Mouse (Mus musculus) myocyte (in vitro differentiated cells): ENCODE data around the gene Cox8b. TPM values are rescaled to one million over a fixed set of nuclear protein-coding genes. Genes with fewer than 3 reads are reported as not detected.
"Not testable (repeated sequence)": the region's sequence is repeated elsewhere in the genome, so short reads cannot be mapped to it uniquely, and the experiment has no call there.

ENCODE experiments used
- H3K27me3 ChIP-seq: one replicate; pipeline ENCODE4 v1.6.1; 2011; ENCODE audit not compliant: control insufficient read depth, insufficient read depth, insufficient read length
- H3K36me3 ChIP-seq: one replicate; pipeline ENCODE4 v1.6.1; 2011; ENCODE audit not compliant: control insufficient read depth, insufficient read depth
- H3K4me2 ChIP-seq: one replicate; pipeline ENCODE4 v1.6.1; 2011; ENCODE audit warnings: low read depth, control low read depth
- H3K4me3 ChIP-seq: one replicate; pipeline ENCODE4 v1.5.1; 2011; ENCODE audit warnings: mild to moderate bottlenecking, control low read depth, moderate library complexity
- H3K79me2 ChIP-seq: one replicate; pipeline ENCODE4 v1.6.1; 2011; ENCODE audit not compliant: control insufficient read depth, insufficient read depth
- H3ac ChIP-seq: one replicate; pipeline ENCODE4 v1.6.1; 2011; ENCODE audit not compliant: control insufficient read depth, insufficient read length
- CEBPB ChIP-seq: IDR thresholded peaks from 2 replicates; pipeline ENCODE4 v1.6.1; 2011; ENCODE audit warnings: mild to moderate bottlenecking, moderate library complexity; ENCODE audit not compliant: poor library complexity, insufficient read depth, severe bottlenecking
- E2F4 ChIP-seq: IDR thresholded peaks from one replicate; pipeline ENCODE4 v1.6.1; 2011; ENCODE audit warnings: mild to moderate bottlenecking, control low read depth, moderate library complexity; ENCODE audit not compliant: insufficient read depth
- MAX ChIP-seq: IDR thresholded peaks from one replicate; pipeline ENCODE4 v1.6.1; 2011; ENCODE audit warnings: low read depth, mild to moderate bottlenecking, control low read depth
- MYOD1 ChIP-seq, 3 experiments: IDR thresholded peaks; one replicate each; pipeline ENCODE4 v1.6.1; 2011; ENCODE audit warnings: control low read depth in 2 of 3, low read depth in 2 of 3, mild to moderate bottlenecking in 2 of 3, moderate library complexity in 1 of 3; ENCODE audit not compliant: insufficient read length in 2 of 3, control insufficient read depth in 1 of 3
- MYOG ChIP-seq, 3 experiments: IDR thresholded peaks; one replicate each; pipeline ENCODE4 v1.6.1; 2011; ENCODE audit warnings: control low read depth in 2 of 3, low read depth in 2 of 3, mild to moderate bottlenecking in 2 of 3; ENCODE audit not compliant: insufficient read length in 2 of 3, control insufficient read depth in 1 of 3, insufficient read depth in 1 of 3
- POLR2A ChIP-seq: IDR thresholded peaks from one replicate; pipeline ENCODE4 v1.6.1; 2011; ENCODE audit warnings: low read depth, mild to moderate bottlenecking, control low read depth, moderate library complexity; ENCODE audit not compliant: insufficient read length
- POLR2AphosphoS2 ChIP-seq: IDR thresholded peaks from one replicate; pipeline ENCODE4 v1.6.1; 2011; ENCODE audit warnings: low read depth, control low read depth; ENCODE audit not compliant: insufficient read length
- REST ChIP-seq: IDR thresholded peaks from one replicate; pipeline ENCODE4 v1.6.1; 2011; ENCODE audit warnings: mild to moderate bottlenecking, control low read depth, moderate library complexity; ENCODE audit not compliant: insufficient read depth, insufficient read length
- SRF ChIP-seq: IDR thresholded peaks from one replicate; pipeline ENCODE4 v1.6.1; 2011; ENCODE audit warnings: low read depth; ENCODE audit not compliant: control insufficient read depth, insufficient read length
- TCF12 ChIP-seq: IDR thresholded peaks from one replicate; pipeline ENCODE4 v1.6.1; 2011; ENCODE audit warnings: mild to moderate bottlenecking, control low read depth; ENCODE audit not compliant: poor library complexity, insufficient read depth, severe bottlenecking
- TCF3 ChIP-seq: IDR thresholded peaks from one replicate; pipeline ENCODE4 v1.6.1; 2011; ENCODE audit warnings: low read depth, control low read depth; ENCODE audit not compliant: insufficient read length
- USF1 ChIP-seq: IDR thresholded peaks from one replicate; pipeline ENCODE4 v1.6.1; 2011; ENCODE audit warnings: low read depth, mild to moderate bottlenecking, control low read depth, moderate library complexity
- polyA plus RNA-seq: library from polyadenylated mRNA; unstranded; fragments of >200 nt; fragmentation: generic; extraction: Trizol; gene quantifications from one replicate; pipeline ENCODE4 v1.2.1, GENCODE M21; 2012; ENCODE audit warnings: missing spikeins

Cox8b gene
- polyA plus RNA-seq, 1 experiment: 534 TPM

- H3ac ChIP-seq: no peak overlapping the region
Observed at GRCm38 (mm10) chr7:140902036-140902875, 2.0 kb upstream of the Cox8b start.

GRCm38 (mm10) chr7:140899121-140899520 lies 1.1 kb downstream of the Cox8b start:
- no peaks in the 10 kb centered on the region for H3K27me3 ChIP-seq
- H3K79me2 ChIP-seq: no peaks in the 10 kb centered on the region
- H3K4me2 ChIP-seq: peak overlapping the region; percentile 61
- no peak overlapping the region for H3ac ChIP-seq
- peaks cover 18% of the 10 kb centered on the region for H3K36me3 ChIP-seq
- TF ChIP-seq MYOD1 (IDR thresholded peaks at IDR 0.05; ENCODE audit: control insufficient read depth in 1 of 3, insufficient read length in 2 of 3, low read depth in 2 of 3) (no peak), TCF3 (no peak), MAX (no peak), POLR2AphosphoS2 (no peak), SRF (no peak), CEBPB (no peak), E2F4 (no peak), TCF12 (no peak), POLR2A (no peak), MYOG (IDR thresholded peaks at IDR 0.05; ENCODE audit: control insufficient read depth in 1 of 3, insufficient read depth in 1 of 3, insufficient read length in 2 of 3, low read depth in 2 of 3) (no peak), USF1 (no peak), REST (no peak)
- H3K4me3 ChIP-seq: peak overlapping the region; percentile 28

More at GRCm38 (mm10) chr7:140902036-140902875, 2.0 kb upstream of the Cox8b start:
- Histone ChIP-seq H3K36me3 (peaks cover 7% of the 10 kb centered on the region), H3K79me2 (no peaks in the 10 kb centered on the region), H3K27me3 (no peaks in the 10 kb centered on the region), H3K4me2 (no peak overlapping the region), H3K4me3 (no peak overlapping the region)
- TF ChIP-seq MYOG (IDR thresholded peaks at IDR 0.05; ENCODE audit: control insufficient read depth in 1 of 3, insufficient read depth in 1 of 3, insufficient read length in 2 of 3, low read depth in 2 of 3) (no peak), REST (no peak), POLR2AphosphoS2 (no peak), CEBPB (no peak), MAX (no peak), TCF12 (no peak), TCF3 (no peak), USF1 (no peak), POLR2A (no peak), MYOD1 (IDR thresholded peaks at IDR 0.05; ENCODE audit: control insufficient read depth in 1 of 3, insufficient read length in 2 of 3, low read depth in 2 of 3) (no peak), SRF (no peak), E2F4 (no peak)

DNA sequence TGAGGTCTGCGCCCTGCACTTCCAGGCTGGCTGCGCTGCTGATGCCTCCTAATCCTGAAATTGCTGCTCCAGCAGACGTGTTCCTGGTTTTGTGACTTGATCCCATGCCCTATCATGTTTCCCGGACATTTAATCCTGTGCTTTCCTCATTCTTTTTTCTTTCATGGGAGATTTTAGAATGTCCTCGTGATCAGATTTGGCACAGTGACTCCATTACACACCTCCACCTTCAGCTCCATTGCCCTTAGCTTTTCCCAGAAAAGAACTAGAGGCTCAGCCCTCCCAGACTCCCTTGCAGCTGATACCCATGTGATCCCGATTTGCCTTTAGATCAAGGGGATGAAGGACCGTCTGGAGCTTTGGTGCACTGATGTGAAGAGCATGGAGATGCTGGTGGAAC lies 2.4 kb downstream of the Cox8b start:
- no peaks in the 10 kb centered on the region for H3K79me2 ChIP-seq
- no peak overlapping the region for H3K4me3 ChIP-seq
- no peak overlapping the region for H3ac ChIP-seq
- H3K27me3 ChIP-seq: no peaks in the 10 kb centered on the region
- H3K4me2 ChIP-seq: no peak overlapping the region
- TF ChIP-seq SRF (no peak), E2F4 (no peak), MAX (no peak)
- H3K36me3 ChIP-seq: peaks cover 18% of the 10 kb centered on the region

GRCm38 (mm10) chr7:140894611-140895010 lies 5.6 kb downstream of the Cox8b start:
- no peak overlapping the region for H3K4me3 ChIP-seq
- no peak overlapping the region for H3ac ChIP-seq
- TF ChIP-seq MYOD1 (IDR thresholded peaks at IDR 0.05; ENCODE audit: control insufficient read depth in 1 of 3, insufficient read length in 2 of 3, low read depth in 2 of 3) (no peak), POLR2AphosphoS2 (no peak), REST (no peak), TCF12 (no peak), CEBPB (no peak), E2F4 (no peak), POLR2A (no peak), TCF3 (no peak), MAX (no peak), MYOG (IDR thresholded peaks at IDR 0.05; ENCODE audit: control insufficient read depth in 1 of 3, insufficient read depth in 1 of 3, insufficient read length in 2 of 3, low read depth in 2 of 3) (no peak), USF1 (no peak)
- no peak overlapping the region for H3K4me2 ChIP-seq
- H3K27me3 ChIP-seq: no peaks in the 10 kb centered on the region
- peaks cover 25% of the 10 kb centered on the region for H3K36me3 ChIP-seq
- no peaks in the 10 kb centered on the region for H3K79me2 ChIP-seq

- no peak overlapping the region for H3K4me3 ChIP-seq
- no peak for TF ChIP-seq CEBPB
- no peak for TF ChIP-seq POLR2A
- TF ChIP-seq REST: no peak
- TF ChIP-seq E2F4: no peak
- TF ChIP-seq TCF12: no peak
- TF ChIP-seq MYOD1 (IDR thresholded peaks at IDR 0.05; ENCODE audit: control insufficient read depth in 1 of 3, insufficient read length in 2 of 3, low read depth in 2 of 3): no peak
- no peak for TF ChIP-seq USF1
- TF ChIP-seq SRF: no peak
- no peak for TF ChIP-seq MYOG (IDR thresholded peaks at IDR 0.05; ENCODE audit: control insufficient read depth in 1 of 3, insufficient read depth in 1 of 3, insufficient read length in 2 of 3, low read depth in 2 of 3)
- no peak for TF ChIP-seq MAX
- TF ChIP-seq POLR2AphosphoS2: no peak
- TF ChIP-seq TCF3: no peak
- H3K36me3 ChIP-seq: peaks cover 31% of the 10 kb centered on the region
- no peak overlapping the region for H3ac ChIP-seq
- H3K79me2 ChIP-seq: no peaks in the 10 kb centered on the region
- H3K4me2 ChIP-seq: no peak overlapping the region
- H3K27me3 ChIP-seq: no peaks in the 10 kb centered on the region
Observed at GRCm38 (mm10) chr7:140894031-140894430, 6.2 kb downstream of the Cox8b start.

DNA sequence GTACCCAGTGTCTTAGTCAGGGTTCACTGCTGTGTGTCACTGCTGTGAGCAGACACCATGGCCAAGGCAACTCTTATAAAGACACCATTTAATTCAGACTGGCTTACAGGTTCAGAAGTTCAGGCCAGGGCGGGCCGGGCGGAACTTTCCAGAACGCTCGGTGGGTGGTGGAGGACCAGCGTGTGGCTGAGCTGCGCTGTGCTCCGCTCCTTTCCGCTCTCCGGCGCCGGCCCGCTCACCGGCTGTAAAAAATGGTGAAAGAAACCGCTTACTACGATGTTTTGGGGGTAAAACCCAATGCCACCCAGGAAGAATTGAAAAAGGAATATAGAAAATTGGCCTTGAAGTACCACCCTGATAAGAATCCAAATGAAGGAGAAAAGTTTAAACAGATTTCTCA lies 9.6 kb downstream of the Cox8b start:
- not testable (repeated sequence) for H3K27me3 ChIP-seq, H3K4me3 ChIP-seq, H3K4me2 ChIP-seq, H3ac ChIP-seq, H3K79me2 ChIP-seq
- peaks cover 40% of the 10 kb centered on the region for H3K36me3 ChIP-seq
